Mouse (Mus musculus) thymus, postnatal 36 days (tissue): Measurements from ENCODE around the gene Wapl.

ENCODE experiments used
- DNase-seq, 2 experiments: peaks; one replicate each; pipeline ENCODE4 v3.0.0; 2022; ENCODE audit warnings: mixed read lengths in 2 of 2

The Wapl gene

DNA sequence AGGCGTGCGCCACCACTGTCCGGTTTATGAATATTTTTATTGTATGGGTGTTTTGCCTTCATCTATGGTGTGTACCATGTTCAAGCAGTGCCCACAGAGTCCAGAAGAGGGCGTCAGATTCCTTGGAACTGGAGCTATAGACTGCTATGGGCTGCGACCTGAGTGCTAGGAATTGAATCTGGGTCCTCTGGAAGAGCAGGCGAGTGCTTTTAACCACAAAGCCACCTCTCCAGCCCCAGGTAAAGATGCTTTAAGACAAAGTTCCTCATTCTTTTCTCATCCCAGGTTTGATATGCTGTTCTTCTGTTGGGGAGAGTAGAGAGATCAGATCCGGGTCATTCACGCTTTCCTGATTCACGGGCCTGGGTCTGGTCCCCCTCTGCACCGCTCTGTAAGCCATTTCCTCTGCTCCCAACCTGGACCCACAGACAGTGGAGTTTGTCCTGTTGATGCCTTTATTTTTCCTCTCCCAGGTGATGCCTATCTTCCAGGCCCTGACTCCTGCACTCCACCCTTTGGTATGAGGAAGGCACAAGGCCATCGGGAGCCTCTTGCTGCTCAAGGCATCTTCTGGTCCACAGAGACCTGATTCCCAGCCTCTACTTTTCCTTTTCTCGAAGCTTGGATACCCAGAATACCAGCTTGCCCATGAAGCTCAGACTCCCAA is 103.1 kb downstream of the Wapl start:
- no peak for DNase-seq

- peak; percentile 32 to 46 for DNase-seq
Measured at GRCm38 (mm10) chr14:34777810-34778209, 104.1 kb downstream of the Wapl start.

DNA sequence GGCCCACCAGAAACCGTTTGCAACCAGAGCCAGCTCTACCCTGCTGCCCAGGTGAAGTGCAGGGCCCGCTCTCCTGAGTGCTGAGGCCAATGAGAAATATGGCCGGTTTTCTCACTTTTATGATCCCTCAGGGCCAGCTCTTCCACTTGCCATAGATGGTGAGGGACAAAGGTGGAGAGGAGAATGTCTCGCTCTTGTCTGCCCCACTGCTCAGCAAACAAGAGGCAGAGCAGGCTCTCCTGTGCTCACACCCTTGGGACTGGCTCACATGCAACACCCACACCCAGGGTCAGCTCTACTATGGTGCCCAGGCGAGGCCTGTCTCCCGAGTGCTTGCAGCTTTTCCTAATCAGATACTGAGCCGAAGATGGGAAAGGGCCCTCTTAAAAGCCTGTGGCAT is 105.0 kb downstream of the Wapl start:
- DNase-seq, result no peak

DNA sequence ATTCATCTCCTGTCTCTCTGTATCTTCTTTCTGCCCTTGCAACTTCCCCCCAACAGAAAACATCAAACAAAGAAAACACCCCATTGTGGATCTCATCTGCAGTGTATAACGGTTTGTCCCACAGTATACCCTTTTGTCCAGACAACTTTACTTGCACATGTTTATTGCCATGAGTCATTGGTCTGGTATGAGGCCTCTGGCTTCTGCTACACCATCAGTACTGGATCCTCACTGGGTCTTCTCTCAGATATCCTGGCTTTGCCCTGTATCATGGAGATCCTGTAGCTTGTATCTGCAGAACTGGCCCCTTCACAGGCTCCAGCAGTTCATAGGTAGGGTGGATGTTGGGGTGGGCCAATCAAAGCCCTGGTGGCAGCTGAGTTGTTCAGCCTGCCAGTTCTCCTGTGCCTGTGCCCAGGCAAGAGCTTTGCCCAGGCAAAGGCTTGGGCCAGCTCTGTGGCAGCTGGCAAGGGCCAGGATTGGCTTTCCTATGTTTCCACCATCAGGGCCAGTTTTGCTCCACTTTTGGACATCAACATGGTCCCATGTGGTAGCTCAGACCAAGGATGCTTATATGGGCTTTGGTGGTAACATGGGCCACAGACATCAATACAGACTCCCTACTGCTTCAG is 119.8 kb downstream of the Wapl start:
- no peak for DNase-seq
